Mouse (Mus musculus): ENCODE results near the gene Mrm2.

- no peak for TF ChIP-seq CTCF (IDR thresholded peaks at IDR 0.05)
- no peak for TF ChIP-seq EP300 (IDR thresholded peaks at IDR 0.05)
Measured at GRCm38 (mm10) chr5:140284761-140285160, 46.9 kb downstream of the Mrm2 start.
